Mouse (Mus musculus) lung, adult 2 months (tissue): ENCODE measurements around the gene Coq2. TPM values are rescaled to one million over a fixed set of nuclear protein-coding genes. Genes with fewer than 3 reads are reported as not detected.

Source experiments
- DNase-seq: peaks from one replicate; pipeline ENCODE4 v3.0.0; 2022
- H3K4me1 ChIP-seq: fragments of 200-500 bp; 2 replicates; pipeline ENCODE4 v1.6.1; 2011; ENCODE audit warnings: low read length; ENCODE audit not compliant: control insufficient read depth, insufficient read depth
- H3K4me3 ChIP-seq: fragments of 200-500 bp; replicated peaks from 2 replicates; pipeline ENCODE3; 2011; ENCODE audit warnings: low read depth, mild to moderate bottlenecking, control low read depth, low read length; ENCODE audit errors: extremely low read depth
- CTCF ChIP-seq: fragments of 200-500 bp; IDR thresholded peaks from 2 replicates; pipeline ENCODE4 v1.5.1; 2011; ENCODE audit warnings: mild to moderate bottlenecking, low read length, control low read depth; ENCODE audit not compliant: insufficient read depth
- POLR2A ChIP-seq: fragments of 200-500 bp; IDR thresholded peaks from 2 replicates; pipeline ENCODE4 v1.6.1; 2011; ENCODE audit warnings: low read depth, mild to moderate bottlenecking, control low read depth, low read length, borderline replicate concordance; ENCODE audit errors: extremely low read depth
- WGBS: fragments of 180-500 bp; shearing (Covaris S2); methylation state at CpG from one replicate; pipeline ENCODE4 v1.1.7; 2018; 5-methylcytosine and 5-hydroxymethylcytosine counted together
- polyA plus RNA-seq: library from polyadenylated mRNA; depleted of rRNA; stranded (reverse); fragments of >200 nt; gene quantifications from 2 replicates; pipeline ENCODE4 v1.2.3, GENCODE M21; 2012

Gene Coq2
- polyA plus RNA-seq, 1 experiment = 67.7 TPM

GRCm38 (mm10) chr5:100671398-100671797, 3.5 kb downstream of the Coq2 start:
- DNase-seq = peak; percentile 46
- TF ChIP-seq POLR2A (no peak), CTCF (peak; percentile 74)
- 24% methylated on average over 5 of the region's 5 CpGs for WGBS
- Histone ChIP-seq H3K4me1 (peaks cover 7% of the 10 kb centered on the region), H3K4me3 (no peak overlapping the region)

- Histone ChIP-seq H3K4me1 (no peaks in the 10 kb centered on the region), H3K4me3 (no peak overlapping the region)
- no peak for DNase-seq
- 84% methylated on average over 1 of the region's 1 CpGs for WGBS
- no peak for TF ChIP-seq CTCF
- TF ChIP-seq POLR2A = no peak
These were observed 8.0 kb downstream of the Coq2 start for GRCm38 (mm10) chr5:100666965-100667364.

DNA sequence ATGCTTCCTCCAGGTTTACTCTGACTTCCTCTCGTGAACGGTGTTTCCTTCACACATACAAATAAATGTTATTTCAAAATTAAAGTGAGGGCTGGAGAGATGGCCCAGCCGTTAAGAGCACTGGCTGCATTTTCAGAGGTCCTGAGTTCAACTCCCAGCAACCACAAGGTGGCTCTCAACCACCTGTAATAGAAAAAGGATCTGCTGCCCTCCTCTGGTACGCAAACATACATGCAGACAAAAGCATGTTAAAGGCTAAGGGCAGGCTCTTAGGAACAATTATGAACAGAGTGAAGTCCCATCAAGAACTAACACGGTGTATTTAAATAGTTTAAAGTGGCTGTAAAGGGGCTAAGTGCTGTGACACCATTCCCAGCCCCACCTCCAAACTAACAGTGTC, 11.1 kb downstream of the Coq2 start:
- Histone ChIP-seq H3K4me3 (no peak overlapping the region), H3K4me1 (no peaks in the 10 kb centered on the region)
- peak; percentile 20 for DNase-seq
- TF ChIP-seq CTCF (peak; percentile 59), POLR2A (no peak)
- 22% methylated on average over 5 of the region's 5 CpGs for WGBS

- Histone ChIP-seq H3K4me3 (no peak overlapping the region), H3K4me1 (no peaks in the 10 kb centered on the region)
- 85% methylated on average over 6 of the region's 6 CpGs for WGBS
- DNase-seq = no peak
- TF ChIP-seq POLR2A = no peak
- TF ChIP-seq CTCF = no peak
These were observed 11.9 kb downstream of the Coq2 start for GRCm38 (mm10) chr5:100663011-100663410.

- no peak overlapping the region for H3K4me3 ChIP-seq
- DNase-seq = no peak
- WGBS = 55% methylated on average over 6 of the region's 6 CpGs
- TF ChIP-seq POLR2A (no peak), CTCF (no peak)
- H3K4me1 ChIP-seq = no peaks in the 10 kb centered on the region
These were observed 16.5 kb downstream of the Coq2 start for GRCm38 (mm10) chr5:100658460-100658859.

GRCm38 (mm10) chr5:100656352-100656751, 18.6 kb downstream of the Coq2 start:
- TF ChIP-seq CTCF (no peak), POLR2A (no peak)
- no peak for DNase-seq
- H3K4me3 ChIP-seq = no peak overlapping the region
- H3K4me1 ChIP-seq = no peaks in the 10 kb centered on the region
- 72% methylated on average over 6 of the region's 6 CpGs for WGBS

- no peaks in the 10 kb centered on the region for H3K4me1 ChIP-seq
- no peak overlapping the region for H3K4me3 ChIP-seq
- no peak for DNase-seq
- no peak for TF ChIP-seq POLR2A
- no peak for TF ChIP-seq CTCF
- WGBS = 72% methylated on average over 9 of the region's 9 CpGs
These were observed 22.6 kb downstream of the Coq2 start for GRCm38 (mm10) chr5:100652327-100652726.

DNA sequence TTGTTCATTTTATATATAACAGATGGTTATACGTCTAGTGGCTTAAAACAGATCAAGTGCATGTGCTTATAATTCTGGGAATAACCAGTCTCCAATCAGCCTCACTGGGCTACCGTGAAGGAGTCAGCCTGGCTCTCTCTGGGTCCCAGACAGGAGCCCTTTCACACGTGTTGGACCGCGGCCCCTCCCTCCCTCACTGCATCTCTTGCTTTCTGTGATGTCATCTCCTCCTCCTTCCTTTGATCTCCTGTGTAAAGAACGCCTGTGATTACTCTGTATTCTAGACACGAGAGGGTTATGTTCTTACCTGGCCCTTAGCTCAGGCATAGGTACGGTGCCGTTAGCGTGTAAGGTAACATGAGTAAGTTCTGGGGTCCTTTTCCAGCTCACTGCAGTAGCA, 23.5 kb downstream of the Coq2 start:
- WGBS = 73% methylated on average over 10 of the region's 10 CpGs
- DNase-seq = no peak
- TF ChIP-seq POLR2A = no peak
- TF ChIP-seq CTCF = no peak
- Histone ChIP-seq H3K4me3 (no peak overlapping the region), H3K4me1 (no peaks in the 10 kb centered on the region)

DNA sequence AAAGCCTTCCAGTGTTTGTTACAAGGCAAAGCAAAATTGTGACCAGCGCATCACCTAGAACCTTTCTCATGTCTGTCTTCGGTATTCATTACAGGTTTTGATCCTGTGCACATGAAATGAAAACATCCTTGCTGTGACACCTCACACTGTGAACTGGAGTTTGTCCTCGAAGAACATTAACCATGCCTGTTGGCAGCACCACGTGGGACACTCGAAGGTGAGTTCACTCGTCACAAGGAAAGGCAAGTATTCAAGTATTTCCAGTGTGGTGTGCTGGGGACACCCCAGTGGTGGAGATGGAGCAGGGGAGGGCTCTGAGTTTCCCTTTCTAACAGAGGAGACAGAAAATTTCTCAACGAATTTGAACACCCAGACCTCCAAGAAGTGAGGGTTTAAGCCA, 24.0 kb downstream of the Coq2 start:
- WGBS = 82% methylated on average over 7 of the region's 7 CpGs
- Histone ChIP-seq H3K4me3 (no peak overlapping the region), H3K4me1 (no peaks in the 10 kb centered on the region)
- no peak for DNase-seq
- TF ChIP-seq POLR2A (no peak), CTCF (no peak)

DNA sequence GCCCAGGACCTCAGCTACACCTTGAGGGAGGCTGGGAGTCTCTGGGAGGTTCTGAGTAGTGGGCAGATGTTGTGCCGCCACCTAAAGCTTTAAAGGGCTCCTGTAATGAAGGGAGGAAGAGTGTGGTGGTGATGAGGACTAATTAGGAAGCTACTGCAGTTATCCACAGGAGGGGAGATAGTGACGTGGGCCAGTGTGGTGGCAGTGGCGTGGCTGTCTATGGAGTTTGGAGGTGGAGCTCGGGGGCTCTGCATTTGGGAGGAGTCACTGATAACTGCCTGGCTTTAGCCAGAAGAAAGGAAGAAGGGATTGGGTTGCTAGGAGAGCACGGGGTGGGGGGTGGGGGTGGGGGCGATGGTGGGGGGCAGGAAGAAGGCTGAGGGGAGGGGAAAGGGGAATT, 26.4 kb downstream of the Coq2 start:
- WGBS = 58% methylated on average over 6 of the region's 6 CpGs
- peaks cover 2% of the 10 kb centered on the region for H3K4me1 ChIP-seq
- H3K4me3 ChIP-seq = no peak overlapping the region
- TF ChIP-seq CTCF = no peak
- TF ChIP-seq POLR2A = no peak
- no peak for DNase-seq
